Mouse (Mus musculus) kidney, adult 2 months (tissue): ENCODE measurements at regions not wholly inside any gene's neighbourhood (a gene's known extent, or its start where the extent isn't known, plus 50 kb on each side); places are given as distances from the start of the nearest gene placed in this dataset.

ENCODE experiments used
- CTCF ChIP-seq: fragments of 200-500 bp; conservative IDR thresholded peaks from 2 replicates; pipeline ENCODE4 v1.5.1; 2011; ENCODE audit warnings: low read depth, mild to moderate bottlenecking, control low read depth, low read length, moderate library complexity, mixed read lengths; ENCODE audit not compliant: insufficient read depth, insufficient read length
- POLR2A ChIP-seq: fragments of 200-500 bp; IDR thresholded peaks from one replicate; pipeline ENCODE4 v1.6.1; 2011; ENCODE audit warnings: low read depth, low read length, control low read depth

DNA sequence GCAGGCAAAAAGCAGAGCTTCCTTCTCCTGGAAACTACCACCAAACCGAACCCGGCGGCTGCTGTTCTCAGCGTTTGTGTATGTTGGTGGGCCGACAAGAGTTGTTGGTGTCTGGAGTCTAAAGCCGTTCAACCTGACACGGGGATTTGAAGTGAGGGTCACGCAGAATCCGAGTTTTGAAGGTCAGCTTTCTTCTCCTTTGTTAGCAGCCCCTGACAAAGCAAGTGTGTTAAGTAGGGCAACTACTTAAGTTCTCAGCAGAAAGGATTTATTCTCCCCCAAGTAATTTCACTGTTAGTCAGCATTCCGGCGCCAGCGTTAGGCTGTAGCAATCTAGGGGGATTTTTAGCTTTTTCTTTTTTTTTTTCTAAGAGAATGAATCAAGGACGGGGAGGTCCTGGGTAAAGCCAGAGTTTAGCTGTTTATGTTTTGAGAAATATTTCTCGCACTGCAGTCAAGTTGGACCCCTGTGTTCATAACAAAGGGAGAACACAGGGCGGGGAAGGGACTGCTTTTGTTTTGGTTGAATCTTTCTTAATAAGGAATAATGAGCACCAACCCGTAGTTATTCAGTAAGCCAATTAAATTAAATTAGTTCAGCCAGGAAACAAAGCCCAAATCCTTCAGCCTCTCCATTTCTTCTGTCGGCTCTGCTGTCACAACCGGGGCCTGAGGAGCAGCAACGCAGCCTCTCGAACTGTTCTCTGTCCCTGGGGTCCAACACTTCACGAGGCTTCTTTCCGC is 138.8 kb upstream of the Zfp64 start:
- TF ChIP-seq CTCF (no peak), POLR2A (no peak)
